Mouse (Mus musculus): ENCODE data around the gene Misp. TPM values are rescaled to one million over a fixed set of nuclear protein-coding genes. Genes with fewer than 3 reads are reported as not detected.

Misp gene
- polyA plus RNA-seq, 1 experiment from 2014 or later, result 1.2 TPM

GRCm38 (mm10) chr10:79879527-79879926 is 58.7 kb downstream of the Misp start:
- no peak for ATAC-seq (ENCODE audit: extremely low read depth, insufficient number of reproducible peaks, low FRiP score, low TSS enrichment)
- Histone ChIP-seq H3K9me3 (no peaks in the 10 kb centered on the region), H3K4me3 (no peak overlapping the region), H3K27ac (replicated peaks) (no peak overlapping the region), H3K4me1 (peaks cover 46% of the 10 kb centered on the region), H3K4me2 (no peak overlapping the region), H3K36me3 (no peaks in the 10 kb centered on the region), H3K9ac (0 out of 2 replicates have a peak overlapping the region, but pooled peaks have one; percentile 37), H3K27me3 (replicated peaks) (peaks cover 50% of the 10 kb centered on the region)
- 30% methylated on average over 3 of the region's 3 CpGs for WGBS

Small RNA genes within 50 kb of the gene (microRNA-seq; reads per million reads assigned to microRNA genes)
- 0.61 reads per million for gene Mir6910

Other genes with a start within 250 kb of the Misp start
- not detected in 2 replicates for gene Theg, start 233.7 kb upstream of the Misp start, polyA plus RNA-seq (2015; fragmentation: Nextera tagmentation; extraction: Ambion mirVana)
- not detected in 2 replicates for gene C2cd4c, start 207.0 kb upstream of the Misp start, polyA plus RNA-seq (2015; fragmentation: Nextera tagmentation; extraction: Ambion mirVana)
- gene Shc2, start 183.1 kb upstream of the Misp start, polyA plus RNA-seq (2015; fragmentation: Nextera tagmentation; extraction: Ambion mirVana), result 1.9 and 2.6 TPM in 2 replicates
- not detected in 2 replicates for gene Odf3l2, start 175.3 kb upstream of the Misp start, polyA plus RNA-seq (2015; fragmentation: Nextera tagmentation; extraction: Ambion mirVana)
- gene Madcam1, start 156.4 kb upstream of the Misp start, polyA plus RNA-seq (2015; fragmentation: Nextera tagmentation; extraction: Ambion mirVana), result 0.82 and 1.2 TPM in 2 replicates
- gene Tpgs1, start 151.6 kb upstream of the Misp start, polyA plus RNA-seq (2015; fragmentation: Nextera tagmentation; extraction: Ambion mirVana), result 41.4 and 43.1 TPM in 2 replicates
- gene Cdc34, start 138.8 kb upstream of the Misp start, polyA plus RNA-seq (2015; fragmentation: Nextera tagmentation; extraction: Ambion mirVana), result 122 and 136 TPM in 2 replicates
- 0.67 and 1.0 TPM in 2 replicates for gene Gzmm, start 132.0 kb upstream of the Misp start, polyA plus RNA-seq (2015; fragmentation: Nextera tagmentation; extraction: Ambion mirVana)
- 1,093 and 1,212 TPM in 2 replicates for gene Bsg, start 116.5 kb upstream of the Misp start, polyA plus RNA-seq (2015; fragmentation: Nextera tagmentation; extraction: Ambion mirVana)
- 0.06 and 0.09 TPM in 2 replicates for gene Hcn2, start 104.4 kb upstream of the Misp start, polyA plus RNA-seq (2015; fragmentation: Nextera tagmentation; extraction: Ambion mirVana)
- gene Polrmt, start 74.4 kb upstream of the Misp start, polyA plus RNA-seq (2015; fragmentation: Nextera tagmentation; extraction: Ambion mirVana), result 30.2 and 30.9 TPM in 2 replicates
- gene Fgf22, start 65.9 kb upstream of the Misp start, polyA plus RNA-seq (2015; fragmentation: Nextera tagmentation; extraction: Ambion mirVana), result 0.17 TPM in 1 of 2 replicates, not detected in the other
- gene Rnf126, start 54.0 kb upstream of the Misp start, polyA plus RNA-seq (2015; fragmentation: Nextera tagmentation; extraction: Ambion mirVana), result 61.4 and 66.3 TPM in 2 replicates
- gene Fstl3, start 43.7 kb upstream of the Misp start, polyA plus RNA-seq (2015; fragmentation: Nextera tagmentation; extraction: Ambion mirVana), result 23.8 and 27.3 TPM in 2 replicates
- 0.51 TPM in 1 of 2 replicates, not detected in the other for gene Prss57, start 30.0 kb upstream of the Misp start, polyA plus RNA-seq (2015; fragmentation: Nextera tagmentation; extraction: Ambion mirVana)
- gene Palm, start 27.4 kb upstream of the Misp start, polyA plus RNA-seq (2015; fragmentation: Nextera tagmentation; extraction: Ambion mirVana), result 67.1 and 69.3 TPM in 2 replicates
- gene Ptbp1, start 33.4 kb downstream of the Misp start, polyA plus RNA-seq (2015; fragmentation: Nextera tagmentation; extraction: Ambion mirVana), result 122 and 141 TPM in 2 replicates
- 2.5 and 2.6 TPM in 2 replicates for gene Prtn3, start 53.5 kb downstream of the Misp start, polyA plus RNA-seq (2015; fragmentation: Nextera tagmentation; extraction: Ambion mirVana)
- gene Plppr3, start 53.6 kb downstream of the Misp start, polyA plus RNA-seq (2015; fragmentation: Nextera tagmentation; extraction: Ambion mirVana), result 15.8 and 16.4 TPM in 2 replicates
- 0.25 and 0.96 TPM in 2 replicates for gene Elane, start 65.3 kb downstream of the Misp start, polyA plus RNA-seq (2015; fragmentation: Nextera tagmentation; extraction: Ambion mirVana)
- not detected in 2 replicates for gene Cfd, start 69.9 kb downstream of the Misp start, polyA plus RNA-seq (2015; fragmentation: Nextera tagmentation; extraction: Ambion mirVana)
- gene Med16, start 87.9 kb downstream of the Misp start, polyA plus RNA-seq (2015; fragmentation: Nextera tagmentation; extraction: Ambion mirVana), result 41.8 and 42.1 TPM in 2 replicates
- 1.7 TPM in 1 of 2 replicates, not detected in the other for gene Gm26602, start 89.9 kb downstream of the Misp start, polyA plus RNA-seq (2015; fragmentation: Nextera tagmentation; extraction: Ambion mirVana)
- gene Kiss1r, start 96.0 kb downstream of the Misp start, polyA plus RNA-seq (2015; fragmentation: Nextera tagmentation; extraction: Ambion mirVana), result 0.60 and 0.67 TPM in 2 replicates
- gene R3hdm4, start 100.2 kb downstream of the Misp start, polyA plus RNA-seq (2015; fragmentation: Nextera tagmentation; extraction: Ambion mirVana), result 95.6 and 100 TPM in 2 replicates
- 3.4 and 4.2 TPM in 2 replicates for gene Arid3a, start 106.1 kb downstream of the Misp start, polyA plus RNA-seq (2015; fragmentation: Nextera tagmentation; extraction: Ambion mirVana)
- gene Wdr18, start 139.2 kb downstream of the Misp start, polyA plus RNA-seq (2015; fragmentation: Nextera tagmentation; extraction: Ambion mirVana), result 72.4 and 80.9 TPM in 2 replicates
- 0.09 and 0.11 TPM in 2 replicates for gene Grin3b, start 149.7 kb downstream of the Misp start, polyA plus RNA-seq (2015; fragmentation: Nextera tagmentation; extraction: Ambion mirVana)
- gene Tmem259, start 163.3 kb downstream of the Misp start, polyA plus RNA-seq (2015; fragmentation: Nextera tagmentation; extraction: Ambion mirVana), result 10.6 and 12.8 TPM in 2 replicates
- gene Cnn2, start 167.6 kb downstream of the Misp start, polyA plus RNA-seq (2015; fragmentation: Nextera tagmentation; extraction: Ambion mirVana), result 264 and 271 TPM in 2 replicates
- 2.2 and 2.6 TPM in 2 replicates for gene Abca7, start 175.5 kb downstream of the Misp start, polyA plus RNA-seq (2015; fragmentation: Nextera tagmentation; extraction: Ambion mirVana)
- gene Arhgap45, start 195.7 kb downstream of the Misp start, polyA plus RNA-seq (2015; fragmentation: Nextera tagmentation; extraction: Ambion mirVana), result 5.5 and 6.5 TPM in 2 replicates
- gene Polr2e, start 218.8 kb downstream of the Misp start, polyA plus RNA-seq (2015; fragmentation: Nextera tagmentation; extraction: Ambion mirVana), result 149 and 154 TPM in 2 replicates
- 691 and 741 TPM in 2 replicates for gene Gpx4, start 226.2 kb downstream of the Misp start, polyA plus RNA-seq (2015; fragmentation: Nextera tagmentation; extraction: Ambion mirVana)